Mouse (Mus musculus) liver, adult 2 months (tissue): ENCODE data around the gene Taok3. TPM values are rescaled to one million over a fixed set of nuclear protein-coding genes. Genes with fewer than 3 reads are reported as not detected.

ENCODE experiments used
- DNase-seq: peaks from one replicate; pipeline ENCODE4 v3.0.0-alpha.2; 2011; ENCODE audit warnings: low read depth, low spot score; ENCODE audit errors: extremely low read depth
- H3K27ac ChIP-seq: fragments of 200-500 bp; replicated peaks from 2 replicates; pipeline ENCODE4 v1.5.1; 2012; ENCODE audit warnings: low read depth, mild to moderate bottlenecking, control low read depth, inconsistent platforms, low read length; ENCODE audit not compliant: insufficient read depth
- H3K27me3 ChIP-seq: fragments of 200-500 bp; 2 replicates; pipeline ENCODE4 v1.6.1; 2012; ENCODE audit warnings: mild to moderate bottlenecking, moderate library complexity, low read length, inconsistent platforms; ENCODE audit not compliant: control insufficient read depth, insufficient read depth
- H3K36me3 ChIP-seq: fragments of 200-500 bp; 2 replicates; pipeline ENCODE4 v1.6.1; 2012; ENCODE audit warnings: low read length, inconsistent platforms; ENCODE audit not compliant: control insufficient read depth, insufficient read depth
- H3K4me1 ChIP-seq: fragments of 200-500 bp; 2 replicates; pipeline ENCODE4 v1.6.1; 2011; ENCODE audit warnings: low read length; ENCODE audit not compliant: control insufficient read depth, insufficient read depth
- H3K4me3 ChIP-seq: fragments of 200-500 bp; 2 replicates; pipeline ENCODE4 v1.5.1; 2011; ENCODE audit warnings: low read depth, mild to moderate bottlenecking, control low read depth, low read length, moderate library complexity; ENCODE audit not compliant: insufficient read depth
- H3K79me2 ChIP-seq: fragments of 200-500 bp; 2 replicates; pipeline ENCODE4 v1.6.1; 2012; ENCODE audit warnings: inconsistent platforms, mild to moderate bottlenecking, low read length, moderate library complexity; ENCODE audit not compliant: control insufficient read depth, insufficient read depth
- H3K9ac ChIP-seq: fragments of 200-500 bp; 2 replicates; pipeline ENCODE4 v1.6.1; 2012; ENCODE audit warnings: low read depth, mild to moderate bottlenecking, control low read depth, inconsistent platforms, low read length
- CTCF ChIP-seq: fragments of 200-500 bp; IDR thresholded peaks from 2 replicates; pipeline ENCODE4 v1.5.1; 2011; ENCODE audit warnings: low read depth, low read length, control low read depth
- POLR2A ChIP-seq: fragments of 200-500 bp; IDR thresholded peaks from 2 replicates; pipeline ENCODE4 v1.6.1; 2011; ENCODE audit warnings: low read length, control low read depth; ENCODE audit not compliant: insufficient read depth; ENCODE audit errors: extremely low read depth
- WGBS: fragments of 180-500 bp; shearing (Covaris S2); methylation state at CpG from one replicate; pipeline ENCODE4 v1.1.7; 2018; 5-methylcytosine and 5-hydroxymethylcytosine counted together
- polyA plus RNA-seq: library from polyadenylated mRNA; depleted of rRNA; stranded (reverse); fragments of >200 nt; gene quantifications from 2 replicates; pipeline ENCODE4 v1.2.3, GENCODE M21; 2012
- total RNA-seq: library from RNA; depleted of rRNA; stranded (reverse); fragments of >200 nt; gene quantifications from 2 replicates; pipeline ENCODE4 v1.2.3, GENCODE M21; 2014

Gene Taok3
- total and polyA plus RNA-seq, 2 experiments = 16.2 to 23.0 TPM

- no peaks in the 10 kb centered on the region; the same call in 1 of the 2 replicates for H3K79me2 ChIP-seq
- H3K36me3 ChIP-seq = peaks cover 50% of the 10 kb centered on the region
- no peaks in the 10 kb centered on the region for H3K4me1 ChIP-seq
- TF ChIP-seq CTCF (no peak), POLR2A (no peak)
- no peak overlapping the region for H3K27ac ChIP-seq
- H3K9ac ChIP-seq = no peak overlapping the region
- H3K27me3 ChIP-seq = no peaks in the 10 kb centered on the region
- DNase-seq = no peak
- no peak overlapping the region for H3K4me3 ChIP-seq
- WGBS = 87% methylated on average over 4 of the region's 4 CpGs
Observed at GRCm38 (mm10) chr5:117214016-117214415, 94.1 kb downstream of the Taok3 start.

GRCm38 (mm10) chr5:117231059-117231458 lies 111.1 kb downstream of the Taok3 start:
- Histone ChIP-seq H3K27ac (no peak overlapping the region), H3K36me3 (peaks cover 45% of the 10 kb centered on the region), H3K4me3 (no peak overlapping the region), H3K4me1 (no peaks in the 10 kb centered on the region), H3K79me2 (no peaks in the 10 kb centered on the region), H3K27me3 (no peaks in the 10 kb centered on the region), H3K9ac (no peak overlapping the region)
- no peak for TF ChIP-seq POLR2A
- no peak for TF ChIP-seq CTCF
- WGBS = 92% methylated on average over 12 of the region's 12 CpGs
- DNase-seq = no peak

GRCm38 (mm10) chr5:117236540-117236939 lies 116.6 kb downstream of the Taok3 start:
- Histone ChIP-seq H3K4me1 (no peaks in the 10 kb centered on the region), H3K27ac (no peak overlapping the region), H3K79me2 (no peaks in the 10 kb centered on the region), H3K9ac (no peak overlapping the region), H3K27me3 (no peaks in the 10 kb centered on the region), H3K36me3 (peaks cover 32% of the 10 kb centered on the region), H3K4me3 (no peak overlapping the region)
- TF ChIP-seq CTCF = no peak
- TF ChIP-seq POLR2A = no peak
- 76% methylated on average over 5 of the region's 5 CpGs for WGBS
- DNase-seq = peak; percentile 22

GRCm38 (mm10) chr5:117239106-117239505 lies 119.2 kb downstream of the Taok3 start:
- H3K4me1 ChIP-seq = no peaks in the 10 kb centered on the region
- H3K27me3 ChIP-seq = no peaks in the 10 kb centered on the region
- H3K27ac ChIP-seq = no peak overlapping the region
- 96% methylated on average over 4 of the region's 4 CpGs for WGBS
- H3K4me3 ChIP-seq = no peak overlapping the region
- H3K36me3 ChIP-seq = peaks cover 35% of the 10 kb centered on the region
- no peak overlapping the region for H3K9ac ChIP-seq
- TF ChIP-seq CTCF = no peak
- TF ChIP-seq POLR2A = no peak
- no peak for DNase-seq
- H3K79me2 ChIP-seq = no peaks in the 10 kb centered on the region

- 74% methylated on average over 12 of the region's 12 CpGs for WGBS
- no peak overlapping the region for H3K4me3 ChIP-seq
- H3K27me3 ChIP-seq = no peaks in the 10 kb centered on the region
- no peak for DNase-seq
- H3K79me2 ChIP-seq = no peaks in the 10 kb centered on the region
- H3K27ac ChIP-seq = no peak overlapping the region
- H3K9ac ChIP-seq = no peak overlapping the region
- TF ChIP-seq CTCF (no peak), POLR2A (no peak)
- no peaks in the 10 kb centered on the region for H3K4me1 ChIP-seq
- peaks cover 34% of the 10 kb centered on the region; the same call in 1 of the 2 replicates for H3K36me3 ChIP-seq
Observed at GRCm38 (mm10) chr5:117240321-117240731, 120.4 kb downstream of the Taok3 start.

- Histone ChIP-seq H3K27ac (no peak overlapping the region), H3K4me1 (no peaks in the 10 kb centered on the region), H3K9ac (no peak overlapping the region), H3K27me3 (no peaks in the 10 kb centered on the region), H3K4me3 (peak overlapping the region; percentile 1; the same call in 1 of the 2 replicates), H3K36me3 (peaks cover 34% of the 10 kb centered on the region; the same call in 1 of the 2 replicates), H3K79me2 (no peaks in the 10 kb centered on the region)
- 74% methylated on average over 32 of the region's 32 CpGs for WGBS
- DNase-seq = no peak
- no peak for TF ChIP-seq POLR2A
- TF ChIP-seq CTCF = no peak
Observed at GRCm38 (mm10) chr5:117240761-117241322, 120.9 kb downstream of the Taok3 start.
